Mouse (Mus musculus) adrenal gland, postnatal 36 days (tissue): ENCODE data around the gene Lsm12. TPM values are rescaled to one million over a fixed set of nuclear protein-coding genes. Genes with fewer than 3 reads are reported as not detected.
A peak's percentile ranks its signal among the peaks of the same experiment; 100 is the strongest.

Source experiments
- DNase-seq, 2 experiments: peaks; one replicate each; pipeline ENCODE4 v3.0.0; 2021; ENCODE audit warnings: mixed read lengths in 1 of 2
- total RNA-seq, 2 experiments: library from RNA; stranded (reverse); gene quantifications; 2 replicates each; pipeline ENCODE4 v1.2.3; 2021

Gene Lsm12
- total RNA-seq, 2 experiments from 2014 or later: 81.9 to 90.1 TPM

- DNase-seq: no peak
These were observed 31.8 kb upstream of the Lsm12 start for GRCm38 (mm10) chr11:102216886-102217240.

GRCm38 (mm10) chr11:102216056-102216885, 31.2 kb upstream of the Lsm12 start:
- peak; percentile 81 to 84 for DNase-seq

GRCm38 (mm10) chr11:102215511-102215910, 30.4 kb upstream of the Lsm12 start:
- DNase-seq: no peak

- DNase-seq: no peak
These were observed 29.5 kb upstream of the Lsm12 start for GRCm38 (mm10) chr11:102214430-102215156.

DNA sequence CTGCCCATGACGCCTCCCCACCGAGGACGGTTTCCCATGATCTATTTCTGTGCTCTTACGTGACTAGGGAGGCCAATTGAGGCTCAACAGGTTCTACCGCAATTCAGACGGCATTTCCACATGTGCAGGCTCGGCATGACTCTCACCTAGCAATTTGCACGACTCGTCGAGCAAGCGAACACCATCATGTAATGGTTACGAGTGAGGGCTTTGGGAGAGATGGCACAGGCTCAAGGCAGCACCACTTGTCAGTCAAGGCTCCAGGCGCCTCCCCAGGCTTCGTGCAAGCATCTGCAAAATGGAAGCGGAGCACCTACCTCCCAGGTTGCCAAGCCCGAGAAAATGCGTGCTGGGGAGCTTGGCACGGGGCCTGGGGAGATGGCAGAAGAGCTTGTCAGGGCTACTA, 26.8 kb upstream of the Lsm12 start:
- peak in 1 of 2 experiments; percentile 33 for DNase-seq

DNA sequence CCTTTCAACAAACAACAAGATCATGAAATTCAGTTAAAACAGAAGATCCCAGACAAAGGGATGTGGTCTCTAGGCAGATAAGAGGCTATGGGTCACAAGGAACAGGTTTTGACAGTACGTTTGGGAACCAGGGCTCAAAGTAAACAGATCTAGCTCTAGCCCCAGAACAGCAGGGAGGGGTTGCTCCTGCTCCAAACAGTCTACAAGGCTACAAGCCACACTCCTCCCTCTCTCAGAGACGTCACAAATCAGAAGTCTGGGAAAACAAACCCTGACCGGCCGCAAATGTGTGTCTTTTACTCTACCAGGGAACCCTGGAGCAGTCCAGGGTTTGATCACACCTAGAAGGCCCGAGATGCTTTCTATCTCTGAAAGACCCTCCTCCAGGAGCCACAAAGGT, 25.9 kb upstream of the Lsm12 start:
- DNase-seq: peak in 1 of 2 experiments; percentile 1

DNA sequence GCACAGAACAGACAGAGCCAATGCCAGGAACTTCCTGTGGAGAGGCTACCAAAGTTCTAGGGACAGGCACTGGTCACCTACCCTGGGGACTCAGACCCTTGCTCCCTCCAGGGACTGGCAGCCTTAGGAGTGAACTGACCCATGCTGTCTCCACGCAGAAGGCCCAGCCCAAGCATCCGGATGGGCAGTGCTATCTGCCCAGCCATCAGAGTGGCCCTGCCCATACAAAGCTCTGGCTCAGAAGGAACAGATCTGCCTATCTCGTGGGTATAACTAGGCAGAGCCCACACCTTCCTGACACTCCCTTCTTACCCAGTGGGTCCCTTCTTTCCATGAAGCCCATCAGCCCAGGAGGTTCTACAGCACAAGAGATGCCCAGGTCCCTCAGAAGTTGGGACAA, 25.1 kb upstream of the Lsm12 start:
- DNase-seq: peak in 1 of 2 experiments; percentile 0

- peak in 1 of 2 experiments; percentile 25 for DNase-seq
These were observed 24.6 kb upstream of the Lsm12 start for GRCm38 (mm10) chr11:102209742-102210141.

GRCm38 (mm10) chr11:102208846-102209245, 23.8 kb upstream of the Lsm12 start:
- peak in 1 of 2 experiments; percentile 2 for DNase-seq

- no peak for DNase-seq
These were observed 23.0 kb upstream of the Lsm12 start for GRCm38 (mm10) chr11:102207825-102208777.

DNA sequence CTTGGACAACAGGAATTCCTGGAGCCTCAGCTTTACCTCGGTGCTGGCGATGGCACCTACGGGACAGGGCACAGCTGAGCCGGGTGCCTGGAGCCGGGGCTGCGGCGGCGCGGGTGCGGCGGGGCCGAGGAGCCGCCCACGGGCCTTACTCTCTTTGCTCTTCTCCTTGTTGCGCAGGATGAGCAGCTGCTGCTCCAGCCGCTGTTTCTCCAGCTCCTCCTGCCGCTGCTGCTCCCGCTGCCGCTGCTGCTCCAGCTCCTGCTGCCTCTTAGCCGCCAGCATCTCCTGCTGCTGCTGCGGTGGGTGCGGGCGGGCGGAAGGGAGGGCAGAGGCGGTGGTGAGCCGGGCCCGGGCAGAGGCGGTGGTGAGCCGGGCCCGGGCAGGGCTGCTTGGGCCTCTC, 21.4 kb upstream of the Lsm12 start:
- no peak for DNase-seq

DNA sequence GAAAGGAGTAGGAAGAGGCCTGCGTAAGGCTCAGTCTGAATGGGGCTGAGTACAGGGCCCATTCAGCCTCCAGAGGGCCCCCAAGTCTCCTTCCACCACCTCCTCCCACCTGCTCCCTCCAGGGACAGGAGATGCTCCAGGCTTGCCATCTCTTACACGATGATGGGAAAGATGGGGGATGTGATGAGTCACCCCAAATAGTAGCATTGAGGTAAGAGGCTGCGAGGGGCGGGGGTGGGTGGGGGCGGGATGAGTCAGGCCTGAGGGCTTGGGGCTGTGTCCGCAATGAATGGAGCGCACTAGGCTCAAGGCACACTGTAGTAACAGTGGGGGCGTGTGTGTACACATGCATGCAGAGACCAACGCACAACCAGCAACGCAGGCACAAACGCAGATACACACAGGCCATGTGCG, 16.3 kb upstream of the Lsm12 start:
- no peak for DNase-seq

DNA sequence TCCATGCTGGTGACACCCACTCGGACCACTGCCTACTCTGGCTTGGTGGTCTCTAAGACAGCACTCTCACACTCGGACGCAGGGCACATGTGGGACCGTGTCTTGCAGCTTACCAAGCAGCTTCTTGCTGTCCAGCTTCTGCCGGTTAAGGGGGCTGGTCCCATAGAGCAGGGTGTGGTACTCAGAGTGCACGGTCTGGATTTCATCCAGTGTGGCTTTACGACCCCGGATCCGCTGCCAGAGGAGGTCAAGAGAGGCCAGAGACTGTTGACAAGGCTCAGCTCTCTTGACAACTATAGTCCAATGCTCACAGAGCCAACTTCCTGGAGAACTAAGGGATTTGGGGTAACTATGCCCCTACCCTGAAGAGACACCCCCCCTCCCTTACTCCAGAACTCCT, 14.8 kb upstream of the Lsm12 start:
- no peak for DNase-seq

DNA sequence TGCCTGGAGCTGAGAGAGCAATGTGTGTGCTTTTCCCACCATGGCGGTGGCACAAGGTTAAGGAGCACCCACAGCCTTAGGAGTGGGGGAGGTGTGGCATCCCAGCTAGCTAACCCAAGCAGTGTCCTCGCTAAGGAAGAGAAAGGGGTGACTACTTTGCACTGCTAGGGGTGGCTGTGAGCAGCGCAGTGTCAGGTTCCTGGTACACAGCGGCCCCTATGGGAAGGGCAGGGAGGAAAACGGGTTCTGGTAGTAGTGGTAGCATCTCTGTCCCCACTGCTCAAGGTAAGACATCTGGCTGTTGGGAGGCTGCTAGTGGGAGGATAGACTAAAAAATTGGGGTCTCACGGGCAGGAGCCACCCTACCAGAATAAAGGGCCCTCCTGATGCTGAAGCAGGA, 13.1 kb upstream of the Lsm12 start:
- no peak for DNase-seq

GRCm38 (mm10) chr11:102196018-102196797, 11.1 kb upstream of the Lsm12 start:
- peak in 1 of 2 experiments; percentile 25 for DNase-seq

GRCm38 (mm10) chr11:102193657-102194440, 8.8 kb upstream of the Lsm12 start:
- peak; percentile 79 to 85 for DNase-seq

DNA sequence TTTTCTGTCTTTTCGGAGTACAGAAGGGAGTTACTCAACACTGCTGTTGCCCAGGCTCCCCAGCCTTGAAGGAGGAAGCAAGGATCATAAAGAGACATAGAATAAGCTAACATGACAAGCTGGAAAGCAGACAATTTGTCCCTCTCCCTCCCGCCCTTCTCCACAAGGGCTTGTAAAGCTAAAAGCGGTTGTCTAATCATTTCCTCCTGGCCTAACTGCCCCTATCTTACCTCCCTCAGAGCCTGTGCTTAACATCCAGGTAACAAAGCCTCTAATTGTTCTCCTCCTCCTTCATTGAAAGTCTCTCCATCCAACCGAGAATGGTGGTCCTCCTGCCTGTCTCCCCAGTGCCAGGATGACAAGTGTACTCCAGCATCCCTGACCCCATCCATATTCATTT, 5.8 kb upstream of the Lsm12 start:
- no peak for DNase-seq

- DNase-seq: peak; percentile 93 to 94
These were observed 4.7 kb upstream of the Lsm12 start, which contains the start of gene G6pc3 for GRCm38 (mm10) chr11:102189461-102190436. Gene G6pc3 (plus strand): TSS chr11:102189620.

GRCm38 (mm10) chr11:102188980-102189379, 3.9 kb upstream of the Lsm12 start:
- no peak for DNase-seq
